Mouse (Mus musculus): ENCODE measurements around the gene Olfr959.

- TF ChIP-seq CTCF (IDR thresholded peaks at IDR 0.05) (no peak), POLR2A (IDR thresholded peaks at IDR 0.05; ENCODE audit: insufficient read depth, low read depth, low read length) (no peak), EP300 (IDR thresholded peaks at IDR 0.05; ENCODE audit: insufficient read depth, low read depth, low read length) (no peak)
Measured at GRCm38 (mm10) chr9:39603333-39603845, 28.0 kb upstream of the Olfr959 start.

Measured in heart, adult 2 months (tissue).